Mouse (Mus musculus): Measurements from ENCODE around the gene Il11ra2.
"Not testable (repeated sequence)": the region's sequence is repeated elsewhere in the genome, so short reads cannot be mapped to it uniquely, and the experiment has no call there.

Il11ra2 gene

DNA sequence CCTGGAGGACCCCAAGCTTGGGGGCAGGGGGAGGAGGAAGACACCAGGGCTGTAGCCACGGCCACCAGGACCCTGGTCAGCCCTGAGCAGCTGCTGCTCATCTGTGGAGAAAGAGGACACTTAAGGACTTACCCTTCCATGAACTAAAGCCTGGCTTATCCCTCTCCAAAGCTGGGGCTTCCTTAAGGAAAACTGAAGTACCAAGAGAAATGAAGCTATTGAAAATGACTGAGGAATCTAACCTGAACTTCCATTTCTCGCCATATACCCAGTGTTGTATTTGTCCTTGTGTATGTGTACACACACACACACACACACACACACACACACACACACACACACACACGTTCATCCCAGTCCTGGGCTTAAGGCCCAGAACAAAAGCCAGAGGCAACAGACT is at the start of gene Il11ra2:
Gene Il11ra2, minus strand, starts transcription at position 101 of the 400 bp plus-strand sequence.
- DNase-seq (ENCODE audit: low spot score): not testable (repeated sequence)

DNA sequence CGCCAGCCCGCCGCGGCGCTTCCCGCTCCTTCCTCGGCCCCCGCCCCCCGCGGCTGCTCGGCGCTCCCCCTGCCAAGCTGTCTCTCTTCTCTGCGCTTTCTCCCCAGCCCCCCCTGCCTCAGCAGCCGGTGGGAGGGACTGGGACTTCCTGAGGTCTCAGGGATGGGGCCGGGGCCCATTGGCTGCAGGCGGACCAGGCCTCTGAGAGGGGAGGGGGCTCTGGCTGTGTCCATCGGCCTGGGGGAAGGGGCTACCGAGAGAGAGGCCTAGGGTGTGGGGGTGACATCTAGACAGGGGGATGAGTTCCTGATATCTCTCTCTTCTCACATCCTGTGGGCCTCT is 20.5 kb upstream of the Il11ra2 start:
- not testable (repeated sequence) for DNase-seq (ENCODE audit: low spot score)

DNA sequence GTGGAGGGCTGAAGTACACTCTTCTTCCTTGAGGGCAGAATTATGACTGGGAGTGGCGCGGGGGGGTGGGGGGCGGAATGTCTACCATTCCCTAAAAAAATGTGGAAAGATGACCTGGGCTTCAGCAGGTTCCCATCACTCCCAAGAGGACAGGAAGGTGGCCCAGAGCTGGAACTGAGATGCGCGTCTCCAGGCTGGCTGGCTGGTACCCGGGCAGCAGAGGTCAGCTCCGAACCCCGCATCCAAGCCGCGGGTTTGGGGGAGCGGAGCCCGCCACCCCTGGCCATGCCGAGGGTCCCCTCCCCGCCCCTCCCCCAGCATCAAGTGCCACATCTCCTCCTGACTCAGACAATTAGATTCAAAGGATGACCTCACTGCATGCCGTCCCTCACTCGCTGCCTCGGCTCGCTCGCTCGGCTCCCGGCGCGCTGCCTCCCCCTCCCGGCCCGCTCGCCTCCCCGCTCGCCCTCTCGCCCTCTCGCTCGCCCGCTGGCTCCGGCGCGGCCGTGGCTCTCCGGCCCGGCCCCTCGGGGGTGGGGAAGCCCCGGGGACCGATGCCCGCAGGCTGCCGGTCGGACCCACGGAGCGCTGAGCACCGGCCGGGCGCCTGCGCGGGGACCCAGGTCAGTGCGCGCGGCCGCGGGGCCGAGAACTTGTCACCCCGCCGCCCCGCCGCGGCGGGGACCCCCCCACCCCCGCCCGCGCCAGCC is 19.9 kb upstream of the Il11ra2 start:
- not testable (repeated sequence) for DNase-seq (ENCODE audit: low spot score)

DNA sequence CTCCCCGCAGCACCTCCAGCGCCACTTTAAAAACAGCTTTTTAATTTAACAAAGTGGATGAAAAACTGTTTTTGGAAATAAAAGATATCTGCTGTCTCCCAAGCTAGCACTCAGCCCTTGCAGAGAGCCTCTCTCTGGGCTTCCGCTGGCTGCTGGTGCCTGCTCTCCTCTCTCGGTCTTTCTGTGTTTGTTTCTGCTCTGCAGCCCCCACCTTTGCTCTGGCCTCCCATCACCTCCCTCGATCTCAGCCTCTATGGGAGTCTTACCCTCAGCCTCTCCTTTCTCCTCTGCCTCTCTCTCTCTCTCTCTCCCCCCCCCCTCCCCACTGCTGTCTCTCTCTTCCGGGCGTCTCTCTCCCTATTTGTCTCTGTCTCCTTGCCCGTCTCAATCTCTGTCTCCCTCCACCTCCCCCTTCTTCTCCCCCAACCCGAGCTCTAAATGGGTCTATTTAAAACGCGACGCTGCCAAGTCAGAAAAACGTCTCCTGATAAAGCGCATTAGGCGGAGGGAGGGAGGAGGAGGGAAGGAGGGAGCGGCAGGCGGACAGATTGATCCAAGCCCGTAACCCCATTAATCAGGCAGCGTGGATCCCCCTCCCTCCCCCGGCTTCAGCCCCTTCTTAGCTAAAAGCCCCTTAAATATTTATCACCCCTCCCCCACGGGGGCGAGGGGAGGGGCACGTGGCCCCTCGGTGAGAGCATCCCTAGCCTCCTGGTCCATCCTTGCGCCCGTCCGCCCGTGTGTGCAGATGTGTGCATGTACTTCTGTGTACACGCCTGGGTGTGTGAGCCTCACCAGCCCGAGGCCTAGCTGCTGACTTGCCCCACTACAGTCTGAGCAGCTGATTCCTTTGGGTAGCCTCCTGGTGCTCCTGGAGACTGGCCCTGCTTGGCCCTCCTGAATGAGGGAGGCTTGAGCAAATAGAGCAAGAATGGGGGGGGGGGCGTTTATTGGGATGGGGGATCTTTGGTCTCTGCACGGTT is 19.0 kb upstream of the Il11ra2 start:
- DNase-seq (ENCODE audit: low spot score): not testable (repeated sequence)

- DNase-seq (ENCODE audit: low spot score): not testable (repeated sequence)
Measured at GRCm38 (mm10) chr4:42679365-42679764, 17.7 kb upstream of the Il11ra2 start.

- not testable (repeated sequence) for DNase-seq (ENCODE audit: low spot score)
Measured at GRCm38 (mm10) chr4:42675415-42675814, 13.7 kb upstream of the Il11ra2 start.

DNA sequence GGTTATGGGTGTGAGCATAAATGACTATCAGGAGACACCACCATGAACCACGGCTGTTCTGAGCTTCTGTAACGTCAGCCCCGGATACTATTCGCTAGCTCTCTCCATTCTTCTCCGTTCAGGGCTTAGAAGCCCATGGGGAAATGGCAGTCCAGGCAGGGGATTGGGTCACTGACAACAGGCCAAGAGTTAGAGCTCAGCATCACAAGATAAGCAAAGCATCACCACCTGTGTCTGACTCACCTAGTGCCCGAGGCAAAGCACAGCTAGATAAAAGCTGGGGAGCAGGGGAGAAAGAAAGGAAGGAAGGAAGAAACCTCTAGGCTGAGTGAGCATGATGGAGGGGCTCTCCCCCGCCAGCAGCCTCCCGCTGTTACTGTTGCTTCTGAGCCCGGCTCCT is 6.7 kb downstream of the Il11ra2 start, which contains the start of gene Ccl27b:
Gene Ccl27b, plus strand, starts transcription at position 301 of the 400 bp plus-strand sequence.
- DNase-seq (ENCODE audit: low spot score): not testable (repeated sequence)

- not testable (repeated sequence) for DNase-seq (ENCODE audit: low spot score)
Measured at GRCm38 (mm10) chr4:42629419-42629818, 32.3 kb downstream of the Il11ra2 start, which contains the start of gene Gm2564. TSS of gene Gm2564 (plus strand) at chr4:42629719.

GRCm38 (mm10) chr4:42611895-42612294 is 49.8 kb downstream of the Il11ra2 start, which contains the start of gene Gm10591:
TSS of gene Gm10591 (plus strand) at chr4:42612195.
- DNase-seq (ENCODE audit: low spot score): not testable (repeated sequence)
